Mouse (Mus musculus): ENCODE results near the gene Vps4b. TPM values are rescaled to one million over a fixed set of nuclear protein-coding genes. Genes with fewer than 3 reads are reported as not detected.
A peak's percentile ranks its signal among the peaks of the same experiment; 100 is the strongest.

Gene Vps4b
- polyA plus RNA-seq (2014; fragmentation: Nextera tagmentation; extraction: Ambion mirVana) = 44.0 and 48.6 TPM in 2 replicates

DNA sequence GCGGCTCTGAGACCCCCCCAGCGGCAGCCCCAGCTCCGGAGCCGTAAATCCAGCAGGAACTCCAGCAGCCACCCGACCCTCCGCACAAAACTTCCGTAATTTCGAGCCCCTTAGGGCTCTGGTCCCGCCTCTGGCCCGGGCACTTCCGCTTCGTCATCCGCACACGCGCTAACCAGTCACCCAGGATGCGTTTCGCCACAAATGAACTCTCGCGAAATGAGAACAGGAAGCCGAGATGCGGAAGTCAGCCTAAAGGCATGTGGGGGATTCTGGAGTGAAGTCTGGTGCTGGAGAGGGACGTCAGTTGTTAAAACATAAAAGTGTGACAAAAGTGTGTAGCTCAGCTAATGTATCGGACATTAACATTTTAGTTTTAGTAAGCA is at the start of gene Vps4b:
Gene Vps4b (minus strand): TSS at position 187 of the 383 bp plus-strand sequence.
- Histone ChIP-seq H3K4me1 (ENCODE audit: control insufficient read depth, insufficient read depth, low read length) (peaks cover 12% of the 10 kb centered on the region), H3K4me2 (ENCODE audit: low read length) (peak within 1 kb of the TSS; percentile 66), H3K36me3 (ENCODE audit: control insufficient read depth, insufficient read depth, low read length) (0 out of 2 replicates have a peak, but pooled peaks cover 5% of the 10 kb centered on the region), H3K9ac (ENCODE audit: low read length) (peak within 1 kb of the TSS; percentile 98), H3K27me3 (replicated peaks; ENCODE audit: control insufficient read depth, insufficient read depth, low read length) (no peaks in the 10 kb centered on the region), H3K4me3 (ENCODE audit: low read depth, low read length) (peak within 1 kb of the TSS; percentile 99), H3K27ac (ENCODE audit: low read depth, low read length) (peak within 1 kb of the TSS; percentile 82), H3K9me3 (replicated peaks; ENCODE audit: control insufficient read depth, low read length) (no peaks in the 10 kb centered on the region)
- peak; percentile 99 for DNase-seq (ENCODE audit: low spot score)
- peak; percentile 99 for ATAC-seq
- under 1% methylated on average over 23 of the region's 23 CpGs for WGBS

DNA sequence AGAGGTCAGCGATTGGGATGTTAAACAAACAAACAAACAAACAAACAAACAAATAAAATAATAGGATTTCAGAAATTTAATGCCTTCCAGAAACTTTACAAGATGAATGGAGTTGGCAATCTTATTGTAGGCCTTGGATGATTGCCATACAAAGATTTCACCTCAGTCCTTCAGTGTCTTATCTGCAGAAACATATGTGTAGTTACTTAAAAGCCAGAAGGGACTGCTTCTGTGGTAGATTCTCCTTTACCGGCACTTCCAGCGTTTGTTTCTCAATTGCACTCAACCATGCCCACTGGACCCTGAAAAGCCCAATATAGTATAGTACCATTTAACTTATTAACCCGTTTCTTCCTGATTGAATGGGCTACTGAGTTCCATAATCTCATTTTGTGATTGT is 32.3 kb upstream of the Vps4b start:
- ATAC-seq (no peak), DNase-seq (ENCODE audit: low spot score) (no peak)
- WGBS = 83% methylated on average over 4 of the region's 4 CpGs
- H3K9me3 ChIP-seq (replicated peaks; ENCODE audit: control insufficient read depth, low read length) = no peaks in the 10 kb centered on the region
- no peaks in the 10 kb centered on the region for H3K36me3 ChIP-seq (ENCODE audit: control insufficient read depth, insufficient read depth, low read length)
- H3K4me3 ChIP-seq (ENCODE audit: low read depth, low read length) = no peak overlapping the region
- no peaks in the 10 kb centered on the region for H3K27me3 ChIP-seq (replicated peaks; ENCODE audit: control insufficient read depth, insufficient read depth, low read length)
- no peak overlapping the region for H3K9ac ChIP-seq (ENCODE audit: low read length)
- H3K4me2 ChIP-seq (ENCODE audit: low read length) = no peak overlapping the region
- no peaks in the 10 kb centered on the region for H3K4me1 ChIP-seq (ENCODE audit: control insufficient read depth, insufficient read depth, low read length)
- H3K27ac ChIP-seq (ENCODE audit: low read depth, low read length) = no peak overlapping the region

- DNase-seq (ENCODE audit: low spot score) = peak; percentile 33
- 69% methylated on average over 3 of the region's 3 CpGs for WGBS
- no peak for ATAC-seq
Measured at GRCm38 (mm10) chr1:106822297-106822696, 25.8 kb upstream of the Vps4b start.

GRCm38 (mm10) chr1:106818323-106818722 is 21.8 kb upstream of the Vps4b start:
- WGBS = 29% methylated on average over 4 of the region's 4 CpGs
- ATAC-seq = no peak
- no peaks in the 10 kb centered on the region for H3K4me1 ChIP-seq (ENCODE audit: control insufficient read depth, insufficient read depth, low read length)
- H3K27me3 ChIP-seq (replicated peaks; ENCODE audit: control insufficient read depth, insufficient read depth, low read length) = no peaks in the 10 kb centered on the region
- no peak overlapping the region for H3K27ac ChIP-seq (ENCODE audit: low read depth, low read length)
- H3K9ac ChIP-seq (ENCODE audit: low read length) = no peak overlapping the region
- H3K36me3 ChIP-seq (ENCODE audit: control insufficient read depth, insufficient read depth, low read length) = no peaks in the 10 kb centered on the region
- no peak overlapping the region for H3K4me2 ChIP-seq (ENCODE audit: low read length)
- H3K9me3 ChIP-seq (replicated peaks; ENCODE audit: control insufficient read depth, low read length) = no peaks in the 10 kb centered on the region
- peak; percentile 74 for DNase-seq (ENCODE audit: low spot score)
- no peak overlapping the region for H3K4me3 ChIP-seq (ENCODE audit: low read depth, low read length)

More at GRCm38 (mm10) chr1:106822297-106822696, 25.8 kb upstream of the Vps4b start:
- no peaks in the 10 kb centered on the region for H3K4me1 ChIP-seq (ENCODE audit: control insufficient read depth, insufficient read depth, low read length)
- H3K9ac ChIP-seq (ENCODE audit: low read length) = no peak overlapping the region
- no peaks in the 10 kb centered on the region for H3K27me3 ChIP-seq (replicated peaks; ENCODE audit: control insufficient read depth, insufficient read depth, low read length)
- no peak overlapping the region for H3K27ac ChIP-seq (ENCODE audit: low read depth, low read length)
- no peaks in the 10 kb centered on the region for H3K9me3 ChIP-seq (replicated peaks; ENCODE audit: control insufficient read depth, low read length)
- no peak overlapping the region for H3K4me2 ChIP-seq (ENCODE audit: low read length)
- no peak overlapping the region for H3K4me3 ChIP-seq (ENCODE audit: low read depth, low read length)
- H3K36me3 ChIP-seq (ENCODE audit: control insufficient read depth, insufficient read depth, low read length) = no peaks in the 10 kb centered on the region

- no peak overlapping the region for H3K4me2 ChIP-seq (ENCODE audit: low read length)
- H3K27ac ChIP-seq (ENCODE audit: low read depth, low read length) = no peak overlapping the region
- DNase-seq (ENCODE audit: low spot score) = no peak
- no peaks in the 10 kb centered on the region for H3K9me3 ChIP-seq (replicated peaks; ENCODE audit: control insufficient read depth, low read length)
- no peaks in the 10 kb centered on the region for H3K36me3 ChIP-seq (ENCODE audit: control insufficient read depth, insufficient read depth, low read length)
- H3K4me3 ChIP-seq (ENCODE audit: low read depth, low read length) = no peak overlapping the region
- no peak overlapping the region for H3K9ac ChIP-seq (ENCODE audit: low read length)
- no peaks in the 10 kb centered on the region for H3K27me3 ChIP-seq (replicated peaks; ENCODE audit: control insufficient read depth, insufficient read depth, low read length)
- no peak for ATAC-seq
- WGBS = 88% methylated on average over 11 of the region's 11 CpGs
- H3K4me1 ChIP-seq (ENCODE audit: control insufficient read depth, insufficient read depth, low read length) = no peaks in the 10 kb centered on the region
Measured at GRCm38 (mm10) chr1:106816766-106817165, 20.2 kb upstream of the Vps4b start.

DNA sequence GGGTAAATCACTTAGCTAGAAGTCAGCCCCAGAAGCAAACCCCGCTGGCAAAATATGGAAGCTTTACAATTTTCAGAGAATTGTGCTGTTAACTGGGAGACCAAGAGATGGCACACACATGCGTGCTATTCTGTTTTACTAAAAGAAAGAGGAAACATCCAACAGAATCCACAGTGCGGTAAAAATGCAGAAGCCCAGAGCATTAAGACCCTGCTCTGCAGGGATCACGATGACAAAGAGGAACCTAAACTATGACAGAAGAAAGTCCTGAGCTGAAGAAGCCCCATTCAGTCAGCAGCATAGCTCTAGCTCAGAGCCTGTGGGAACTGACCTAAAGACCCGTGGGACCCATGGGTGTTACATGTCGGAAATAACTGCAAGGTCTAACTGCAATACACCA is 18.7 kb upstream of the Vps4b start:
- Histone ChIP-seq H3K4me1 (ENCODE audit: control insufficient read depth, insufficient read depth, low read length) (no peaks in the 10 kb centered on the region), H3K4me2 (ENCODE audit: low read length) (no peak overlapping the region), H3K27ac (ENCODE audit: low read depth, low read length) (no peak overlapping the region), H3K27me3 (replicated peaks; ENCODE audit: control insufficient read depth, insufficient read depth, low read length) (no peaks in the 10 kb centered on the region), H3K4me3 (ENCODE audit: low read depth, low read length) (no peak overlapping the region), H3K36me3 (ENCODE audit: control insufficient read depth, insufficient read depth, low read length) (no peaks in the 10 kb centered on the region), H3K9ac (ENCODE audit: low read length) (no peak overlapping the region), H3K9me3 (replicated peaks; ENCODE audit: control insufficient read depth, low read length) (no peaks in the 10 kb centered on the region)
- WGBS = 83% methylated on average over 6 of the region's 6 CpGs
- no peak for DNase-seq (ENCODE audit: low spot score)
- ATAC-seq = no peak

DNA sequence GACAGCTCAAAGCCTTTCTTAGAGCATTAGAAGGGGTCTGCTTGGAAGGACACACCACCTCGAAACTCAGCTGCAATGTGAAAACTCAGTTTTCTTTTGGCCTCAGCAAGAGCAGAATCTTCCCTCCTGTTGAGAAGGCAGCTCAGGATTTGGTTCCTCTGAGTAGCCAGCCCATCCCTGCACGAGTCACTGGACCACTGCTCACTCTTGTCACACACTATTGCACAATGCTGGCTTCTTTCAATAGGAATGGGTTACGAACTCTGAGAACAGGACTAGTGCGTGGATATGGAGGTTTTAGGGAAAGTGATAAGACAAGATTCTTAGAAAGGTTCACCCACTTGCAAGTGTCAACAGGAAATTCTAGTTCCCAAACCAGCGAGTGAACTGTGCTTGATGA is 18.3 kb upstream of the Vps4b start:
- no peak for ATAC-seq
- 72% methylated on average over 5 of the region's 5 CpGs for WGBS
- no peak overlapping the region for H3K4me3 ChIP-seq (ENCODE audit: low read depth, low read length)
- no peak overlapping the region for H3K4me2 ChIP-seq (ENCODE audit: low read length)
- H3K9me3 ChIP-seq (replicated peaks; ENCODE audit: control insufficient read depth, low read length) = no peaks in the 10 kb centered on the region
- H3K4me1 ChIP-seq (ENCODE audit: control insufficient read depth, insufficient read depth, low read length) = no peaks in the 10 kb centered on the region
- DNase-seq (ENCODE audit: low spot score) = no peak
- H3K9ac ChIP-seq (ENCODE audit: low read length) = no peak overlapping the region
- H3K27ac ChIP-seq (ENCODE audit: low read depth, low read length) = no peak overlapping the region
- H3K36me3 ChIP-seq (ENCODE audit: control insufficient read depth, insufficient read depth, low read length) = no peaks in the 10 kb centered on the region
- no peaks in the 10 kb centered on the region for H3K27me3 ChIP-seq (replicated peaks; ENCODE audit: control insufficient read depth, insufficient read depth, low read length)

DNA sequence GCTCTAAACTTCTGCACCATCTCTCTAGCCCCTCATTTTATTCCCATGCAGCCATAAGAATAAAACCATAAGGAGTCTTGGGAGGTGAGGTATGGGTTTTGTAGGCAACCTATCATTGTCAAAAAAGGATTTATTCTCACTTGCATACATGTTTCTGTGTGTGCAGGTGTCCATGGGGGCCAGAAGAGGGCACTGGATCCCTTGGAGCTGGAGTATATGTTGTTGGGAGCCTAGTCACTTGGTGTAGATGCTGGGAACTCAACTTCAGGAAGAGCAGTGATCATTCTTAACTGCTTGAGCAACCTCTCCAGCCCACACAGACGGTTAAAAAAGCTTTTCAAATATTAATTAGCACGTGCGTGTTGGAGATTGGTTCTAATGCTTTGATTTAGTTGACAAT is 3.4 kb upstream of the Vps4b start:
- no peak overlapping the region for H3K4me2 ChIP-seq (ENCODE audit: low read length)
- ATAC-seq = no peak
- H3K4me3 ChIP-seq (ENCODE audit: low read depth, low read length) = no peak overlapping the region
- H3K4me1 ChIP-seq (ENCODE audit: control insufficient read depth, insufficient read depth, low read length) = peaks cover 7% of the 10 kb centered on the region
- H3K27ac ChIP-seq (ENCODE audit: low read depth, low read length) = no peak overlapping the region
- H3K27me3 ChIP-seq (replicated peaks; ENCODE audit: control insufficient read depth, insufficient read depth, low read length) = no peaks in the 10 kb centered on the region
- H3K9me3 ChIP-seq (replicated peaks; ENCODE audit: control insufficient read depth, low read length) = no peaks in the 10 kb centered on the region
- H3K9ac ChIP-seq (ENCODE audit: low read length) = no peak overlapping the region
- H3K36me3 ChIP-seq (ENCODE audit: control insufficient read depth, insufficient read depth, low read length) = no peaks in the 10 kb centered on the region
- DNase-seq (ENCODE audit: low spot score) = no peak
- 82% methylated on average over 3 of the region's 3 CpGs for WGBS

DNA sequence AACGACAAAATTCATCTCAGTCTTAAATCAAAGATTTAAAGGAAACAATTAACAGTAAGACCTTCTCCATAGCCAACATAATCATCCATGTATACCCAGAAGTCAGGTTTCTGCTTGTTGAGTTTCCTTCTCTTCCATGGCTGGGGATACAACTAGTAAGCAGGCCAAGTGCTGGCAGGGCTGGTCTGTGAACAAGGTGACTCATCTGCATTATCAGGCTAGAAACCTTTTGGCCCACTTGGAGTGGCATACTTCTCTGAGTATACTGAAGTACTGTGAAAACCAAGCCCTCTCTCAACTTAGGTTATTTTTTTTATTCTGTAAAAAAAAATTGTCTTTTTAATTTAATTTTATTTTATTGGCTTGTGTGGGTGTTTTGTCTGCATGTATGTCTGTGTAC is 2.9 kb upstream of the Vps4b start:
- Histone ChIP-seq H3K4me3 (ENCODE audit: low read depth, low read length) (no peak overlapping the region), H3K9me3 (replicated peaks; ENCODE audit: control insufficient read depth, low read length) (no peaks in the 10 kb centered on the region), H3K4me2 (ENCODE audit: low read length) (no peak overlapping the region), H3K4me1 (ENCODE audit: control insufficient read depth, insufficient read depth, low read length) (peaks cover 9% of the 10 kb centered on the region), H3K27me3 (replicated peaks; ENCODE audit: control insufficient read depth, insufficient read depth, low read length) (no peaks in the 10 kb centered on the region), H3K27ac (ENCODE audit: low read depth, low read length) (no peak overlapping the region), H3K36me3 (ENCODE audit: control insufficient read depth, insufficient read depth, low read length) (no peaks in the 10 kb centered on the region), H3K9ac (ENCODE audit: low read length) (no peak overlapping the region)
- WGBS = 67% methylated on average over 1 of the region's 1 CpGs
- no peak for DNase-seq (ENCODE audit: low spot score)
- ATAC-seq = no peak

Data from forebrain, embryonic 14.5 days (tissue).